Mouse (Mus musculus) E14TG2a.4 (cell line): ENCODE measurements at regions not wholly inside any gene's neighbourhood (a gene's known extent, or its start where the extent isn't known, plus 50 kb on each side); places are given as distances from the start of the nearest gene placed in this dataset.

Experiments
- H3K27me3 ChIP-seq: 2 replicates; pipeline ENCODE4 v1.6.1; 2014; ENCODE audit warnings: low read length, control low read depth; ENCODE audit not compliant: insufficient read depth
- H3K36me3 ChIP-seq: 2 replicates; pipeline ENCODE4 v1.6.1; 2014; ENCODE audit warnings: low read length, control low read depth; ENCODE audit not compliant: insufficient read depth
- H3K4me1 ChIP-seq: replicated peaks from 2 replicates; pipeline ENCODE4 v1.6.1; 2014; ENCODE audit warnings: low read depth, low read length, control low read depth
- H3K4me3 ChIP-seq: replicated peaks from 2 replicates; pipeline ENCODE4 v1.5.1; 2014; ENCODE audit warnings: mild to moderate bottlenecking, low read length
- H3K9me3 ChIP-seq: 2 replicates; pipeline ENCODE4 v1.6.1; 2014; ENCODE audit warnings: low read length, control low read depth
- CTCF ChIP-seq: conservative IDR thresholded peaks from 2 replicates; pipeline ENCODE4 v1.5.1; 2014; ENCODE audit warnings: low read length
- NANOG ChIP-seq: IDR thresholded peaks from 2 replicates; pipeline ENCODE4 v1.6.1; 2014; ENCODE audit warnings: borderline replicate concordance, low read length, mixed read lengths
- POU5F1 ChIP-seq: IDR thresholded peaks from 2 replicates; pipeline ENCODE4 v1.6.1; 2014; ENCODE audit warnings: low read length, borderline replicate concordance

DNA sequence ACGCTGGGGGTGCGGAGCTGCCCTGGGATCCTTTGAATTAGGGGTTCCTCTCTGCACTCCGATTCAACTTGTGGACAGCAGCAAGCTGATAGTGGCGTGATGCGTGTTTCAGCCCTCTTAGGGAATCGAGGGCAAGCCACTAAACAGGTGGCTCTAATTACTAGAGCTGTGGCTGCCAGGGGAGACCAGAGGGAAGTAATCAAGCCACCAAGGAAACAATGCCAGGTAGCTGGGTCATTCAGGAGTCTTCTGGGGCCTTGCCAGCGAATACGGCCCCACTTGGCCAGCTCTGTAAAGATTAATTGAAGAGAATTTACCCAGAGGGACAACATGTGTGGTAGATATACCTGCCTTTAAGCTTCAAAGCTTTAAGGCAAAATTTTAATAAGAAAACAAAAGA, 123.2 kb downstream of the Ifng start:
- H3K4me3 ChIP-seq, result no peak overlapping the region
- no peaks in the 10 kb centered on the region for H3K4me1 ChIP-seq
- TF ChIP-seq NANOG (no peak), POU5F1 (no peak), CTCF (no peak)
- no peaks in the 10 kb centered on the region for H3K9me3 ChIP-seq
- H3K36me3 ChIP-seq, result no peaks in the 10 kb centered on the region
- H3K27me3 ChIP-seq, result no peaks in the 10 kb centered on the region; the same call in 1 of the 2 replicates

DNA sequence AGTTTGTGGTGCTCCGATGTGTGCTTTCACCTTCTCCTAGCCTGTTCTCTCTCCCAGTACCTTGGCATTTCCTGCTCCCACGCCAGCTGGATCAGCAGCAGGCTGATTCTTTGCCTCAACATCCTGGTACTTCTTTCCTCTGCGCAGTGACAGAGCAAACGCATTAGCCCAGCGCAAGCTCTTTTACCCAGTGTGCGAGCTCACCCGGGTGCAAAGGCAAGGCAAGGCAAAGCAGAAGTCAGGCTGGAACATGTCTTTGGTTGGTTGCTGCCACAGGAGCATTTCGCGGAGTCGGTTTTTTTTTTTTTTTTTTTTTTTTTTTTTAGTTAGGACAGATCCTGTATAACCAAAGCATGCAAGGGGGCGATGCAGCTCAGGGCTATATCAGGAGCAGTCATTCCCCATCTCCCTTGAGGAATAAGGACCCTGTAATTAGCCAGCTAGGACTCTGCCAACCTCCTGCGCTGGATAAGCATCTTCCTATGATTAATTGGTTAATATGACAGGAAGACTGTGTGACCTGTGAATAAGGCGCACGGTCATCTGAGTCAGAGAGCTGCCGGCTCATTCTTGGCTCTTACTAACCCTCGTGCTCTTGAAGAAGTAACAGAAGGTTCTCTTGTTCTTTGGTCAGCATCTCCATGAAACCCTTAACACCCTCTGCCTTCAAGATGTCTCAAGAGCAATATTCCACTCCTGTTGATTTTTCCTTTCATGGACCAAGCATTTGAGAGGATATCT, 123.9 kb downstream of the Ifng start:
- H3K27me3 ChIP-seq, result peaks cover 4% of the 10 kb centered on the region; the same call in 1 of the 2 replicates
- no peaks in the 10 kb centered on the region for H3K9me3 ChIP-seq
- H3K4me3 ChIP-seq, result no peak overlapping the region
- H3K36me3 ChIP-seq, result no peaks in the 10 kb centered on the region
- no peaks in the 10 kb centered on the region for H3K4me1 ChIP-seq
- TF ChIP-seq CTCF (no peak), NANOG (no peak), POU5F1 (no peak)

DNA sequence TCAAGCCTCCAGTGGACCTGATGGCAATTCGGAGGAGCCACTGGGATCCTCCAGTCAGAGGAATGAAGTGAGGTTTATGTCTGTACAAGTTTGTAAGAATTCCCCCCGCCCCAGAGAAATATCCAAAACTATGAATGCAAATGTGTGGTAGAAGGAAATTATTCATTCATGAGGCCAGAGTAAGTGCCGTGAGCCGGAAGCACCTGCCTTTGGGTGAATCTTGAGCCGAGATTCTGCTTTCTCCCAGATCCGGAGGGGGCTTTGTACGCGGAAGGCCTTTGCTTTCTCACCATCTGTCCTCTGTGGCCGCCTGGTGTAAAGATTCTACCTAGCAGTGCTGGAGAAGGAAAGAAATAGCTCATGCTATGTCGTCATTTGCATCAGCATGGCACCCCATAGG, 127.8 kb downstream of the Ifng start:
- H3K4me3 ChIP-seq, result no peak overlapping the region
- H3K27me3 ChIP-seq, result 0 out of 2 replicates have a peak, but pooled peaks cover 4% of the 10 kb centered on the region
- H3K4me1 ChIP-seq, result no peaks in the 10 kb centered on the region
- H3K9me3 ChIP-seq, result no peaks in the 10 kb centered on the region
- no peaks in the 10 kb centered on the region for H3K36me3 ChIP-seq
- TF ChIP-seq CTCF, result no peak
- TF ChIP-seq POU5F1, result no peak
- TF ChIP-seq NANOG, result no peak

DNA sequence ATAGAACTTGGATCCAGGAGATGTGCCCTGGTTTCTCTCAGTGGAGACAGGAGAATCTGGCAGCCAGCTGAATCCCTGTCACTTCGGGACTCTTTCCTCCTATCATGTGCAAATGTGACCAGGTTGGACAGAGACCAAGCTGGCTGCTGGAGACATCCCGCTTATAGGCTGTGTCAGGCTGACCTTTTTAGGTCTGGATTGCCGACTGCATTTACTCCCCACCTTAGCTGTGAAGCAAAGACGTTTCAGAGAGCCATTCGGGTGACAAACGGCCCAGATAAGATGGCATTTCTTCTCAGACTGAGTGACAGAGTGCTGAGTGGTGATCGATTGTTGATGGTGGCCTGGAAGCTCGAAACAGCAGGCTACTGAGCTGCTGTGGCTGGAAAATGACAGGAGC, 128.6 kb downstream of the Ifng start:
- Histone ChIP-seq H3K27me3 (0 out of 2 replicates have a peak, but pooled peaks cover 4% of the 10 kb centered on the region), H3K4me3 (no peak overlapping the region), H3K9me3 (no peaks in the 10 kb centered on the region), H3K4me1 (no peaks in the 10 kb centered on the region), H3K36me3 (no peaks in the 10 kb centered on the region)
- TF ChIP-seq POU5F1 (no peak), NANOG (no peak), CTCF (no peak)

DNA sequence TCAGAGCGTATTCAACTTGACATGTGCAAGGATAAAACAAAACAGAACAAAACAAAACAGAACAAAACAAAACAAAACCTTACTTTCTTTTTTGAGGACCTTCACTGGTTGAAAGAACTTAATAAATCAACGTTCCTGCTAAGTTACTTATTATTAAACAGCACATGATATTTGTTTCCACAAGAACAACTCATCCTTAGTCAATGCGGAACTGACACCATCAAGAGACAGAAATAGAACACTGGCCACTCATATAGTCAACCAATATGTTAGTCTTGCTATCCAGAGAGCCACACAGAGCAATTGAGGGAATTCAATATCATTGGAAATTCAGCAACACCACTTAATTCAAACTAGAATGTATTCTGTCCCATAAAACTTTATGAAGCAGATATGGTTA, 132.4 kb downstream of the Ifng start:
- H3K27me3 ChIP-seq, result 0 out of 2 replicates have a peak, but pooled peaks cover 4% of the 10 kb centered on the region
- no peaks in the 10 kb centered on the region for H3K9me3 ChIP-seq
- H3K36me3 ChIP-seq, result no peaks in the 10 kb centered on the region
- H3K4me1 ChIP-seq, result no peaks in the 10 kb centered on the region
- no peak overlapping the region for H3K4me3 ChIP-seq
- TF ChIP-seq POU5F1, result no peak
- TF ChIP-seq NANOG, result no peak
- no peak for TF ChIP-seq CTCF

DNA sequence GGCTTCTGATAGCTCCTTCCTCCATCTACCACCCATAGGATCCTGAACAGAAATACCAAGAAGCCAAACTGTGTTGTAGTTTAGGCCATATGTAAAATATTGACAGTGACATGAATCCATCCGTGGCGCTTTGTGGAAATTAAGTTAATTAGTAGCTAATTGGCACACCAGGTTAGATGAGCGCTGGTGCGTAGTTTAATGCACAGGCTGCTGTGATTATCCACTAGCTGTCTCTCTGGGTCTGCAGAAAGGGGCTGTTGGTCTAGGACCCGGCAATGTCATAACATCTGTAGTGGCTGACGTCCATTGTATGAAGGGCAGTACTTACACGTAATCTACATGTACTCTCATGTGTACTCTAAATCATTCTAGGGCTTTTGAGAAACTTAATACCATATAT, 134.7 kb downstream of the Ifng start:
- TF ChIP-seq CTCF (no peak), NANOG (no peak), POU5F1 (no peak)

DNA sequence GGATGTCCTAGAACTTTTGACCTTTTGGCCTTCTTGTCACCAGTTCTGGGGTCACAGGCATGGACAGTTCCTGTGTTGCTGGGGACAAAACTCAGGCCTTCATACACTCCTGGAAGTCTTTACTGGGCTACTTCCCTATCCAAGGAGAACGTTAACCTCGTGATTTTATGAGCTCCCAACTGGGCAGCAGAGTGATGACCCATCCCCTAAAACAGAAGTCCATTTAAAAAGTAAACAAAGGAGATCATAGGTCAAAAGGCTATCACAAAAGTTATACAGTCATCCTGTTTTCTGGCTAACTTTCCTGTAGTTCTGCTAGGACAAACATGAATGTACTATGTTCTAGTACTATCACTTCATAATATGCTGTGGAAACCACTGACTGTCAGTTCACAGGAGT, 140.5 kb downstream of the Ifng start:
- TF ChIP-seq NANOG (no peak), CTCF (no peak), POU5F1 (no peak)
- Histone ChIP-seq H3K4me3 (no peak overlapping the region), H3K9me3 (no peaks in the 10 kb centered on the region), H3K4me1 (no peaks in the 10 kb centered on the region), H3K36me3 (no peaks in the 10 kb centered on the region), H3K27me3 (no peaks in the 10 kb centered on the region; the same call in 1 of the 2 replicates)

More for the DNA sequence above, 134.7 kb downstream of the Ifng start:
- Histone ChIP-seq H3K9me3 (no peaks in the 10 kb centered on the region), H3K4me3 (no peak overlapping the region), H3K36me3 (no peaks in the 10 kb centered on the region), H3K27me3 (no peaks in the 10 kb centered on the region), H3K4me1 (no peaks in the 10 kb centered on the region)

DNA sequence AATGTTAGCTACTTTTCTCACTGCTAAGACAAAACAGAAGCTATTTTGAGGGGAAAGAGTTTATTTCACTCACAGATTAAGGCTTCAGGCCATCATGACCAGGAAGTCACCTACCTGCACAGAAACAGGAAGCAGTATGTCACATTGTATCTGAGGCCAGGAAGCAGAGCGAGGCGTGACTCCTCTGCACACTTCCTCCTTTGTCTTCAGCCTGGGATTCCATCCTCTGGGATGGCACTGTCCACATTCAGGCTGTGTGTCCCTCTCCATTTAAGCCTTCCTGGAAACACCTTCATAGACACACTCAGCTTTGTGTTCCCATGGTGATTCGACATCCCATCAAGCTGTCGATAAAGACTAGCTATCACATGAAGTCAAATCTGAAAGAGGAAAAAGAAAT, 145.0 kb downstream of the Ifng start:
- H3K4me3 ChIP-seq, result no peak overlapping the region
- no peaks in the 10 kb centered on the region for H3K4me1 ChIP-seq
- no peaks in the 10 kb centered on the region for H3K9me3 ChIP-seq
- no peaks in the 10 kb centered on the region for H3K36me3 ChIP-seq
- TF ChIP-seq NANOG (no peak), CTCF (no peak), POU5F1 (no peak)
- H3K27me3 ChIP-seq, result no peaks in the 10 kb centered on the region; the same call in 1 of the 2 replicates
